Mouse (Mus musculus): Measurements from ENCODE around the gene Trpc4ap. TPM values are rescaled to one million over a fixed set of nuclear protein-coding genes. Genes with fewer than 3 reads are reported as not detected.
"Not testable (repeated sequence)": the region's sequence is repeated elsewhere in the genome, so short reads cannot be mapped to it uniquely, and the experiment has no call there.

The Trpc4ap gene
- polyA plus RNA-seq, 1 experiment from 2014 or later, result 129 TPM

DNA sequence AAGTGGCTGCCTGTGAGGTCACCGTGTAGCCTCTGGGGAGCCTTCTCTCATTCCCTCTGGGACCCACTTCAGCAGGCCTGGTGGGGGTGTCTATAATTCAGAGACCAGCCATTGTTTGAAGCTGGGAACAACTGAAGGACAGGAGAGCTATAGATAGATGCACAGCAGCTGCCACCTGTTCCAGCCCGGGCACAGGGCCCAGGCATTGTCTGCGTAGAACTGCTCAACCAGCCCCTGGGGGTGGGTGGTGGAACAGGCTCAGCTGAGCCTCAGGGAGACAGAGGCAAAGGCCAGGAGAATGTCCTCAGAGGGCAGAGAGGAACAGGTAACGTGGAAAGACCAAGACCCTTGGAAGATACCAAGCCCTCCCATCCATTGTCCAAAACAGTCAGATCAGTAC is 85.8 kb downstream of the Trpc4ap start:
- H3K27me3 ChIP-seq (replicated peaks; ENCODE audit: control insufficient read depth, insufficient read depth, low read length), result no peaks in the 10 kb centered on the region
- WGBS, result 76% methylated on average over 4 of the region's 4 CpGs
- no peaks in the 10 kb centered on the region for H3K36me3 ChIP-seq (ENCODE audit: control insufficient read depth, insufficient read depth, low read length)
- H3K27ac ChIP-seq (ENCODE audit: low read depth), result no peak overlapping the region
- H3K4me3 ChIP-seq (ENCODE audit: low read depth, low read length), result no peak overlapping the region
- H3K9ac ChIP-seq (ENCODE audit: low read length), result no peak overlapping the region
- ATAC-seq (replicated peaks; ENCODE audit: low FRiP score, low TSS enrichment, low read depth), result no peak
- no peaks in the 10 kb centered on the region; the same call in 1 of the 2 replicates for H3K4me1 ChIP-seq (replicated peaks; ENCODE audit: control insufficient read depth, insufficient read depth, low read length)
- DNase-seq (ENCODE audit: low spot score), result no peak
- H3K4me2 ChIP-seq (ENCODE audit: low read length), result no peak overlapping the region
- H3K9me3 ChIP-seq (ENCODE audit: control insufficient read depth, low read length), result no peaks in the 10 kb centered on the region; the same call in 1 of the 2 replicates

DNA sequence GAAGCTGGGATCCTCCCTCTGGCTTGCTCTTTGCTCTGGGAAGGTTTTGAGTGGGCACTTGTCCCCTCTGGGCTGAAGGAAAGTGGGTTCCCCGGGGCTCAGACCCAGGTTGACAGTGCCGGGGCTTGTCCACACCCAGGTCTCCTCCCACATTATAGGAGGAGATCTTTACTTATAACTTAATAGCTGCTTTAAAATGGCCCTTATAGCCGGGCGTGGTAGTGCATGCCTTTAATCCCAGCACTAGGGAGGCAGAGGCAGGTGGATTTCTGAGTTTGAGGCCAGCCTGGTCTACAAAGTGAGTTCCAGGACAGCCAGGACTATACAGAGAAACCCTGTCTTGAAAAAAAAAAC is 87.0 kb downstream of the Trpc4ap start:
- H3K4me3 ChIP-seq (ENCODE audit: low read depth, low read length); H3K36me3 ChIP-seq (ENCODE audit: control insufficient read depth, insufficient read depth, low read length); H3K9ac ChIP-seq (ENCODE audit: low read length); H3K4me2 ChIP-seq (ENCODE audit: low read length); DNase-seq (ENCODE audit: low spot score); H3K4me1 ChIP-seq (replicated peaks; ENCODE audit: control insufficient read depth, insufficient read depth, low read length); H3K27ac ChIP-seq (ENCODE audit: low read depth); H3K9me3 ChIP-seq (ENCODE audit: control insufficient read depth, low read length); H3K27me3 ChIP-seq (replicated peaks; ENCODE audit: control insufficient read depth, insufficient read depth, low read length): not testable (repeated sequence)
- WGBS, result 75% methylated on average over 4 of the region's 4 CpGs
- 0 out of 2 replicates have a peak, but pooled peaks have one; percentile 47 for ATAC-seq (replicated peaks; ENCODE audit: low FRiP score, low TSS enrichment, low read depth)

DNA sequence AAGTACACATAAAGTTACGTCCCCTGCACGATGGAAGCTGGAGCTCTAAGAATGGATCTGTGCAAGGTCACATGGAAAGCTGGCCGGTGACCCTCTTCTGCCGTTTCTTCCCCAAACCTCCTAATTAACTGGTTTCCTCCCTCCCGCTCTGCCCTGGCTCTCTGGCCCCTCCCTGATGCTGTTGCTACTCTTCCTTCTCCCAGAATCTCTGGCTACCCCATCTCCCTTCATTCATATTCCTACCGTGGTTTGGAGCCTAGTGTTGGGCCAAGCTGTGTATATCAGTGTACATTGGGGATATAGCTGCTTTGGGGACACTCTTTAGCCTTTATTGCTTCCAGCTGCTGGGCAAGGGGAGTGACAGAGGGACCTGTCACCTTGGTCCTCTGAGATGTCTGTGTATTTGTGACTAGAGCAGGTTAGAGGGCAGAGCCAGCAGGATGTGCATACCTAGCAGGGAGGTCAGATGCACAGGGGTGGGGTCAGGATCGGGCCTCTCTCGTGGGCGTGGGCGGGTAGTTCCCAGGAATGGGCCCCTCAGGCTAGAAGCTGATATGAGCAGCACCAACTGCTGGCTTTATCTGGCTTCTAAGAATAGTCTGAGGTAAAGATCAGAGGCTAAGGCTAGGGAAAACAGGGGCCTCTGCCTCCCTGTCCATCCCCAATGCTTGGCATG is 87.5 kb downstream of the Trpc4ap start:
- Histone ChIP-seq H3K27ac (ENCODE audit: low read depth) (no peak overlapping the region), H3K4me1 (replicated peaks; ENCODE audit: control insufficient read depth, insufficient read depth, low read length) (no peaks in the 10 kb centered on the region; the same call in 1 of the 2 replicates), H3K4me3 (ENCODE audit: low read depth, low read length) (no peak overlapping the region), H3K4me2 (ENCODE audit: low read length) (no peak overlapping the region), H3K36me3 (ENCODE audit: control insufficient read depth, insufficient read depth, low read length) (no peaks in the 10 kb centered on the region), H3K27me3 (replicated peaks; ENCODE audit: control insufficient read depth, insufficient read depth, low read length) (no peaks in the 10 kb centered on the region), H3K9ac (ENCODE audit: low read length) (no peak overlapping the region), H3K9me3 (ENCODE audit: control insufficient read depth, low read length) (no peaks in the 10 kb centered on the region; the same call in 1 of the 2 replicates)
- ATAC-seq (replicated peaks; ENCODE audit: low FRiP score, low TSS enrichment, low read depth) (peak; percentile 51; the same call in 1 of the 2 replicates), DNase-seq (ENCODE audit: low spot score) (no peak)
- 43% methylated on average over 10 of the region's 10 CpGs for WGBS

- Histone ChIP-seq H3K9ac (ENCODE audit: low read length) (no peak overlapping the region), H3K27me3 (replicated peaks; ENCODE audit: control insufficient read depth, insufficient read depth, low read length) (no peaks in the 10 kb centered on the region), H3K4me3 (ENCODE audit: low read depth, low read length) (no peak overlapping the region), H3K36me3 (ENCODE audit: control insufficient read depth, insufficient read depth, low read length) (no peaks in the 10 kb centered on the region), H3K9me3 (ENCODE audit: control insufficient read depth, low read length) (no peaks in the 10 kb centered on the region; the same call in 1 of the 2 replicates), H3K4me1 (replicated peaks; ENCODE audit: control insufficient read depth, insufficient read depth, low read length) (no peaks in the 10 kb centered on the region; the same call in 1 of the 2 replicates), H3K4me2 (ENCODE audit: low read length) (no peak overlapping the region), H3K27ac (ENCODE audit: low read depth) (no peak overlapping the region)
- WGBS, result 56% methylated on average over 3 of the region's 3 CpGs
- ATAC-seq (replicated peaks; ENCODE audit: low FRiP score, low TSS enrichment, low read depth) (no peak), DNase-seq (ENCODE audit: low spot score) (peak; percentile 56)
These were observed 88.5 kb downstream of the Trpc4ap start for GRCm38 (mm10) chr2:155603707-155604106.

- Histone ChIP-seq H3K9me3 (ENCODE audit: control insufficient read depth, low read length) (no peaks in the 10 kb centered on the region), H3K9ac (ENCODE audit: low read length) (no peak overlapping the region), H3K4me1 (replicated peaks; ENCODE audit: control insufficient read depth, insufficient read depth, low read length) (peaks cover 6% of the 10 kb centered on the region; the same call in 1 of the 2 replicates), H3K4me2 (ENCODE audit: low read length) (no peak overlapping the region), H3K27ac (ENCODE audit: low read depth) (no peak overlapping the region), H3K4me3 (ENCODE audit: low read depth, low read length) (no peak overlapping the region), H3K36me3 (ENCODE audit: control insufficient read depth, insufficient read depth, low read length) (no peaks in the 10 kb centered on the region), H3K27me3 (replicated peaks; ENCODE audit: control insufficient read depth, insufficient read depth, low read length) (no peaks in the 10 kb centered on the region)
- 78% methylated on average over 6 of the region's 6 CpGs for WGBS
- DNase-seq (ENCODE audit: low spot score) (no peak), ATAC-seq (replicated peaks; ENCODE audit: low FRiP score, low TSS enrichment, low read depth) (no peak)
These were observed 96.7 kb downstream of the Trpc4ap start for GRCm38 (mm10) chr2:155595516-155595915.

DNA sequence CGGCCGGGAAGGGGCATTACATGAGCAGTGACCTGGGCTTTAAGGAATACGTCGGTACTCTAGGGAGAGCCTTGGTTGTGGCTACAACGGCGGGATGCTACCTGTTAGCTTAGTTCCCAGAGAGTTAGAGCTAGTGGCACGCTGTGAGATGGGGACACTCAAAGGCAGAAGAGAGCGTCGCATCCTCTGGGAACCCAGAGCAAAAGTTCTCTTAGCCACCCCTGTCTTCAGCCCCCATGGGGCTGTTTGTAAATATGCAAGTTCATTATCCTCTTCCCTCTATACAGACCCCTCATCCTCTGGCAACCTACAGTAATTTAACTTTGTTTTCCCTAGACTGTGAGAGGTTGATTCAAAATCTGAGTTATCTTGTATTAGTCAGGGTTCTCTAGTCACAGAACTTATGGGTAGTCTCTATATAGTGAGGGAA is 99.3 kb downstream of the Trpc4ap start:
- Histone ChIP-seq H3K27me3 (replicated peaks; ENCODE audit: control insufficient read depth, insufficient read depth, low read length) (no peaks in the 10 kb centered on the region), H3K4me1 (replicated peaks; ENCODE audit: control insufficient read depth, insufficient read depth, low read length) (peaks cover 6% of the 10 kb centered on the region; the same call in 1 of the 2 replicates), H3K36me3 (ENCODE audit: control insufficient read depth, insufficient read depth, low read length) (no peaks in the 10 kb centered on the region), H3K4me3 (ENCODE audit: low read depth, low read length) (peak overlapping the region; percentile 67), H3K9me3 (ENCODE audit: control insufficient read depth, low read length) (no peaks in the 10 kb centered on the region), H3K4me2 (ENCODE audit: low read length) (peak overlapping the region; percentile 69), H3K9ac (ENCODE audit: low read length) (peak overlapping the region; percentile 45; the same call in 1 of the 2 replicates), H3K27ac (ENCODE audit: low read depth) (no peak overlapping the region; the same call in 1 of the 2 replicates)
- no peak for DNase-seq (ENCODE audit: low spot score)
- peak; percentile 56 for ATAC-seq (replicated peaks; ENCODE audit: low FRiP score, low TSS enrichment, low read depth)
- 1% methylated on average over 9 of the region's 9 CpGs for WGBS

DNA sequence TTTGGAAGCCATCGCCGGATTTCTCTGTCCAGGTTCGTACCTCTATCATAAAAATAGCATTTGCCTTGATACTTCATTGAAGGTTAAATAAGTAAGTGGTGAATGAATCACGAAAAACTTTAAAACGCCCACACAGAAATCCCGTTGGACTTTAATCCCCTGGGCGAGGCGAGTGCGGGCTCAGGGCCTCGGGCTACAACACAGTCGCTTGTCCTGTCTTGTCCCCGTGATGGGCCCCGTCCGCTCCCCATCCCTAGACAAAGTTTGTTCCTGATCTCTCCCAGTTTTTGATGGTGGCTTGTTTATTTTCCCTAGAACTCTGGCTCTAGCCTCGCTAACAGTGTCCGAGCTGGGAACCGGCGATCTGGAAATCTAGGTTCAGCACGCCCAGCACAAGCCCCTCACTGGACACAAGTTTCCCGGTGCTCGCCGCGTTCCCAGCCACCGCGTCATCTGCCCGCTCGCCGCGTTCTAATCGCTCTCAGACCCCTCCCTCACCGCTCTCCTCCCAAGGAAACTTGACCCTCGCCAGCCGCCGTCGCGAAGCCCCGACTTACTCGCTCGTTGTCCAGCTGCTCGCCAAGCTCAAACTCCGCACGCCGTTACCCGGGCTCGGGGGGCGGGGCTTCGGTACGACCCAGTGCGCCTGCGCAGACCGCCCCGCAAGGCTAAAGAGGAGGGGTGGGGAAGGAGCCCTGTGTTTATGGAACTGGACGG is 99.9 kb downstream of the Trpc4ap start, which contains the start of gene Gss:
Gene Gss (minus strand): TSS at position 674 of the 717 bp plus-strand sequence.
- Histone ChIP-seq H3K27ac (ENCODE audit: low read depth) (peak within 1 kb of the TSS; percentile 82), H3K9me3 (ENCODE audit: control insufficient read depth, low read length) (no peaks in the 10 kb centered on the region), H3K36me3 (ENCODE audit: control insufficient read depth, insufficient read depth, low read length) (no peaks in the 10 kb centered on the region), H3K4me1 (replicated peaks; ENCODE audit: control insufficient read depth, insufficient read depth, low read length) (peaks cover 6% of the 10 kb centered on the region; the same call in 1 of the 2 replicates), H3K27me3 (replicated peaks; ENCODE audit: control insufficient read depth, insufficient read depth, low read length) (no peaks in the 10 kb centered on the region), H3K9ac (ENCODE audit: low read length) (peak within 1 kb of the TSS; percentile 77), H3K4me2 (ENCODE audit: low read length) (peak within 1 kb of the TSS; percentile 69), H3K4me3 (ENCODE audit: low read depth, low read length) (peak within 1 kb of the TSS; percentile 67)
- ATAC-seq (replicated peaks; ENCODE audit: low FRiP score, low TSS enrichment, low read depth), result peak; percentile 91
- under 1% methylated on average over 53 of the region's 53 CpGs for WGBS
- DNase-seq (ENCODE audit: low spot score), result peak; percentile 100

DNA sequence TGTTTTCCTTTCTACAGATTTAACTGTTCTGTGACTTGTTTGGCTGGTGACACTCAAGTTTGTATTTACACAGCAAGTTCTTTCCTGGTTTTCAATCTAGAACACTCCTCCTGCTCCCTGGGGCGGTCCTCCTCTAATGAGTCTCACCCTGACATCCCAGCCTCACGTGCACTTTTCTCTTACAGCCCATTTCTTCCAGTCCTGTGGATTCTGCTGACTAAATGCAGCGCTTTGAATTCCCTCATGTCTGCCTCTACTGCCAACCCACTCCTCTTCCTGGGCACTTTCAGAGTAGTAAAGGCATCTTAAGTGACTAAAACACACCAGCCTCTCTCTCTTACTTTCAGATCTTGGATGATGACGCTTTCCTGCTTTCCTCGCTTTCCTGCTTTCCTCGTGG is 100.5 kb downstream of the Trpc4ap start:
- Histone ChIP-seq H3K4me2 (ENCODE audit: low read length) (peak overlapping the region; percentile 69), H3K27me3 (replicated peaks; ENCODE audit: control insufficient read depth, insufficient read depth, low read length) (no peaks in the 10 kb centered on the region)

More for the DNA sequence above, 100.5 kb downstream of the Trpc4ap start:
- H3K36me3 ChIP-seq (ENCODE audit: control insufficient read depth, insufficient read depth, low read length), result no peaks in the 10 kb centered on the region
- peak overlapping the region; percentile 77 for H3K9ac ChIP-seq (ENCODE audit: low read length)
- 6% methylated on average over 6 of the region's 6 CpGs for WGBS
- ATAC-seq (replicated peaks; ENCODE audit: low FRiP score, low TSS enrichment, low read depth), result no peak
- peak overlapping the region; percentile 82 for H3K27ac ChIP-seq (ENCODE audit: low read depth)
- no peaks in the 10 kb centered on the region for H3K9me3 ChIP-seq (ENCODE audit: control insufficient read depth, low read length)
- peak overlapping the region; percentile 67 for H3K4me3 ChIP-seq (ENCODE audit: low read depth, low read length)
- no peak for DNase-seq (ENCODE audit: low spot score)
- peaks cover 6% of the 10 kb centered on the region; the same call in 1 of the 2 replicates for H3K4me1 ChIP-seq (replicated peaks; ENCODE audit: control insufficient read depth, insufficient read depth, low read length)
